Mouse (Mus musculus) small intestine, adult 2 months (tissue): ENCODE data around the gene Dgkg.

Experiments
- CTCF ChIP-seq: fragments of 200-500 bp; IDR thresholded peaks from 2 replicates; pipeline ENCODE4 v1.5.1; 2012; ENCODE audit warnings: low read depth, mild to moderate bottlenecking, control low read depth, inconsistent platforms, low read length, moderate library complexity, mixed read lengths; ENCODE audit not compliant: insufficient replicate concordance, insufficient read length; ENCODE audit errors: extremely low read depth
- POLR2A ChIP-seq: fragments of 200-500 bp; IDR thresholded peaks from 2 replicates; pipeline ENCODE4 v1.6.1; 2012; ENCODE audit warnings: low read depth, mild to moderate bottlenecking, control low read depth, inconsistent platforms, low read length, moderate library complexity

- TF ChIP-seq CTCF (no peak), POLR2A (no peak)
Observed at GRCm38 (mm10) chr16:22630351-22630750, 26.7 kb downstream of the Dgkg start.
